Mouse (Mus musculus) frontal cortex, adult (tissue): ENCODE data around the gene P2ry6.

Source experiments
- ATAC-seq: cut with Nextera tagmentation; 2 replicates; pipeline ENCODE4 v1.9.2; 2017; ENCODE audit warnings: mild to moderate bottlenecking, moderate library complexity, mixed read lengths; ENCODE audit not compliant: low TSS enrichment

Gene P2ry6

GRCm38 (mm10) chr7:100988092-100988491, 13.6 kb upstream of the P2ry6 start:
- peak; percentile 93 for ATAC-seq

- no peak for ATAC-seq
Measured at GRCm38 (mm10) chr7:100984452-100985395, 10.3 kb upstream of the P2ry6 start.

GRCm38 (mm10) chr7:100979175-100979574, 4.7 kb upstream of the P2ry6 start:
- ATAC-seq: no peak

GRCm38 (mm10) chr7:100978171-100978570, 3.7 kb upstream of the P2ry6 start:
- no peak for ATAC-seq

GRCm38 (mm10) chr7:100972875-100973274, 1.6 kb downstream of the P2ry6 start:
- ATAC-seq: peak; percentile 82; the same call in 1 of the 2 replicates

GRCm38 (mm10) chr7:100968874-100969659, 5.4 kb downstream of the P2ry6 start:
- no peak for ATAC-seq

GRCm38 (mm10) chr7:100968376-100968775, 6.1 kb downstream of the P2ry6 start:
- no peak for ATAC-seq

- ATAC-seq: no peak
Measured at GRCm38 (mm10) chr7:100967850-100968249, 6.6 kb downstream of the P2ry6 start.

GRCm38 (mm10) chr7:100966014-100966413, 8.4 kb downstream of the P2ry6 start:
- ATAC-seq: no peak

GRCm38 (mm10) chr7:100965079-100965478, 9.4 kb downstream of the P2ry6 start:
- peak; percentile 59; the same call in 1 of the 2 replicates for ATAC-seq

GRCm38 (mm10) chr7:100964242-100964641, 10.2 kb downstream of the P2ry6 start:
- ATAC-seq: no peak; the same call in 1 of the 2 replicates

GRCm38 (mm10) chr7:100963381-100963780, 11.1 kb downstream of the P2ry6 start:
- ATAC-seq: no peak

- ATAC-seq: no peak
Measured at GRCm38 (mm10) chr7:100961146-100961545, 13.3 kb downstream of the P2ry6 start.

GRCm38 (mm10) chr7:100960462-100960861, 14.0 kb downstream of the P2ry6 start:
- no peak for ATAC-seq

GRCm38 (mm10) chr7:100958426-100958825, 16.0 kb downstream of the P2ry6 start:
- ATAC-seq: no peak

- no peak for ATAC-seq
Measured at GRCm38 (mm10) chr7:100952686-100953085, 21.8 kb downstream of the P2ry6 start.

GRCm38 (mm10) chr7:100951903-100952302, 22.5 kb downstream of the P2ry6 start:
- ATAC-seq: no peak; the same call in 1 of the 2 replicates

GRCm38 (mm10) chr7:100950481-100951010, 23.9 kb downstream of the P2ry6 start:
- no peak for ATAC-seq

GRCm38 (mm10) chr7:100950031-100950430, 24.4 kb downstream of the P2ry6 start:
- no peak for ATAC-seq

GRCm38 (mm10) chr7:100944738-100945137, 29.7 kb downstream of the P2ry6 start:
- ATAC-seq: no peak

- ATAC-seq: no peak
Measured at GRCm38 (mm10) chr7:100944306-100944705, 30.1 kb downstream of the P2ry6 start.
